Mouse (Mus musculus) gastrocnemius, postnatal 10 days (tissue): ENCODE measurements around the gene Spg11. TPM values are rescaled to one million over a fixed set of nuclear protein-coding genes. Genes with fewer than 3 reads are reported as not detected.
"Not testable (repeated sequence)": the region's sequence is repeated elsewhere in the genome, so short reads cannot be mapped to it uniquely, and the experiment has no call there.

Source experiments
- DNase-seq: peaks from one replicate; pipeline ENCODE4 v3.0.0; 2021; ENCODE audit warnings: mixed read lengths
- microRNA-seq, 2 experiments: library from miRNA; unstranded; fragments of <30 nt; microRNA quantifications; one replicate each; pipeline ENCODE4 v1.2.0; 2021
- total RNA-seq, 2 experiments: library from RNA; stranded (reverse); gene quantifications; 2 replicates each; pipeline ENCODE4 v1.2.3; 2021

Spg11 gene
- total RNA-seq, 2 experiments from 2014 or later = 7.6 to 8.9 TPM

GRCm38 (mm10) chr2:122065200-122065969 is 52.8 kb downstream of the Spg11 start:
- DNase-seq = peak; percentile 47

GRCm38 (mm10) chr2:122059365-122060115 is 58.6 kb downstream of the Spg11 start:
- DNase-seq = no peak

DNA sequence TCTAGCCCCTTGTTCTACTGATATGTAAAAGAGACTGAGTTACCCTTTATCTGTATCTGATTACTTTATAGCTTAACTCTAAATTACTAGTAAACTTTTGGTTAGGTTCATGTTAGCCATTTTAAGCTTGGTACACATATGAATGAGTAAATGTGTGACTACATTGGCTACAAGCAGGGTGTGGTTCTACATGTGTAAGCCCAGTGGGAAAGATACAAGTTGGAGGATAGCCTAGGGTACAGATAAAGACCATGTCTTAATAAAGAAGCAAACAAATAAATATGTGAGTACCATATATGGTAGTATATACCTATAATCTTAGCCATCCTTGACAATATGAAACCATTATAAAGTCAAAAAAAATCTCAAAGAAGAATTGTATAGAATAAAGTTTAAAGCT is 74.3 kb downstream of the Spg11 start:
- no peak for DNase-seq

- no peak for DNase-seq
These were observed 82.1 kb downstream of the Spg11 start for GRCm38 (mm10) chr2:122036064-122036463.

DNA sequence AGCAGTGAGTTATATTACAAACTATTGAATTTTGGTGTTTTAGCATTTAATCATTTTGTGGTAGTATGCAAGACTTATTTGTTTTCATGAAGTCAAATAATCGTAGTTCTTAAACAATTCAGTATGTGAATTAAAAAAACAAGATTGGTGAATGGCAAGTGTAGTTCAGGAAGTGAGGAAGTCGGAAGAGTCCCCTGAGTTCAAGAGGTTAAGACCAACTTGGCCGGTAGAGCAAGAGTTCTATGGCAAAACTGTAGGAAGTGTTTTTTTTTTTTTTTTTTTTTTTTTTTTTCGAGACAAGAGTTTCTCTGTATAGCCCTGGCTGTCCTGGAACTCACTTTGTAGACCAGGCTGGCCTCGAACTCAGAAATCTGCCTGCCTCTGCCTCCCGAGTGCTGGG is 86.2 kb downstream of the Spg11 start:
- DNase-seq = no peak

DNA sequence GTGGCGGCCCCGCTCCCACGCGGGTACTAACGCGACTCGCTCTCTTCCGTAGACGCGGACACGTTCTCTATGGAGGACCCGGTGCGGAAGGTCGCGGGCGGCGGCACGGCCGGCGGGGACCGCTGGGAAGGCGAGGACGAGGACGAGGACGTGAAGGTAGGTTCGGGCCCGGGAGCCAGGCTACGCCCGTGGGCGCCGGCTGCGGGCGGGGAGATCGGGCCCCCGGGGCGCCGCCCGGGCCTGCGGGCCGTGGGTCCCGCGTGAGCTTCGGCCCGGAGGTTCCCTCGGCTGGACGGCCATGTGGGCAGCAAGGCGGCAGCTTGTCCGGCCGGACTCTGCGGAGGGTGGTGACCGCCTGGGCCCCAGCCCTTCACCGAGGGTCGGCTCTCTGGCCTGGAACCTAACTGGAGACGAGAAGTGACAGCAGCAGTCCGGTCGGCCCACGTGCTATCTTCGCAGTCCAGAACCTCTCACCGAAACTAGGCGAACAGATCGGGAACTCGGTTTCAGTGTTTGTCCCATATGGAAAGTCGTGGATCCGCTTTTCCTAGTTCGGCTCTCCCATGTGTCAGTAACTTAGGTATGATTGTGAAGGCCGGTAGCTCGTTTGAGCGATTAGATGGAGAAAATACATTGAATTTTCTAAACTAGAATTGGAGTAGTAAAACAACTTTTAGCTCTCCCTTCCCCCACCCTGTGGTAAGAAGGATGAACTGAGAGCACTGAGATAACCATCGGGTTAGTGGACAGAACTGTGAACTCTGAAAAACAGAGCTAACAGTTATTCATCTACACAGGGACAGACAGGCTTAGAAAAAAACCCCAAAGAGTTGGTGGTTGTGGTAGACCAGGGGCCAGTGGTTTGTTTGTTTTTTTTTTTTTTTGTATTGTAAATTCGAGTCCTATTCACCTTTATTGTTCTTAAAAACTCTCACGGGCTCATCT is 89.2 kb downstream of the Spg11 start:
- peak; percentile 55 for DNase-seq

GRCm38 (mm10) chr2:122027862-122028755 is 90.1 kb downstream of the Spg11 start, which contains the start of gene Eif3j1:
TSS of gene Eif3j1 (plus strand) at chr2:122028546.
- peak; percentile 86 for DNase-seq

GRCm38 (mm10) chr2:122027091-122027490 is 91.1 kb downstream of the Spg11 start:
- not testable (repeated sequence) for DNase-seq

DNA sequence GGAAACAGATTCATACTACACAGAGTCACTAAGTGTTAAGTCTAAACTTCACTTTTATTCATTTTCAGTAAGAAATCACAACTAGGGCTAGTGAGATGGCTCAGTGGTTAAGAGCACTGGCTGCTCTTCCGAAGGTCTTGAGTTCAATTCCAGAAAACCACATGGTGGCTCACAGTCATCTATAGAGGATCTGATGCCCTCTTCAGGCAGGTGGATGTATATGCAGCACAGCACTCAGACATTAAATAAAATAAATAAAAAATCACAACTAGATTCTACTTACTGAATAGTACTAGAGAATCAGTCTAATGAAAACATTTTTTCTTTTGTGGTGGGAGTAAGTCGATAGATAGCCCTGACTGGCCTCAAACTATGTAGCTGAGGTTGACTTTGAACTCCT is 95.9 kb downstream of the Spg11 start:
- DNase-seq = no peak

- DNase-seq = no peak
These were observed 99.5 kb downstream of the Spg11 start for GRCm38 (mm10) chr2:122018705-122019104.

DNA sequence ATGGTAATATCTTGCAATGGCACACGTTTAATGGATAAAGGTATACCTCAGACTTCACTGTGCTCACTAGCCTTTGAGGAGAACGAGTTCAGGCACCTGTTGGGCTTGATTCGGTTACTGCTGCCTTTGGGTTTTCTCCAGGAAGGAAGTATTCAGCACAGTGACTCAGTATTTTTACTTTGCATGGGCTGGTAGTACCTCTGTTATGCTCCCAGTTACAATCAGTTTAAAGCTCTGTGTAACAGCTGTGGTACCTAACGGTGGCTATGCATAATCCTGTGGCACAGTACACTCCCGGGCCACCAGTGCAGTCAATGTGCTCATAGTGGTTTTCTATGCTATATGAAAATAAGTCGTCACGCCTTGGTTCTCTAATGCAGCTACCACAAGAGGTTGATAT is 106.7 kb downstream of the Spg11 start:
- no peak for DNase-seq

DNA sequence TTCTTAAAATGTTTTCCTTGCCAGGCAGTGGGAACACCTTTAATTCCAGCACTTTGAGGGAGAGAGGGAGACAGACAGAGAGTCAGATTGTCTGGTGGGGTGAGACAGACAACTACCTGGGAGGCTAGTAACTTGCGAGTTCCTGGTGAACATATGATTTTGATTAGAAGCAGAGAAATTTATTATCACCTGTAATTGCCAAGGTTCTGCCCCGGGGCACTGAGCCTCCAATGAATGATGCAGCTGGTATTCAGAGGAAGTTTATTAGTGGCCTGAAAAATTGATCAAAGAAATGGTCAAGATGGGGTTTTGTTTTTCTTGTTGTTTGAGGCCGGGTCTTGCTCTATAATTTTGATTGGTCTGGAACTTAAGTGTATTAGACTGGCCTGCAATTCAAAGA is 109.4 kb downstream of the Spg11 start:
- no peak for DNase-seq

Small RNA genes lying within 50 kb of the gene (microRNA-seq; reads per million reads assigned to microRNA genes)
- 0 reads per million in 2 experiments for gene Gm47314

Other genes starting within 250 kb of the Spg11 start
- 10 to 100 TPM; 17.7 to 26.0 TPM for gene Ctdspl2, start 162.4 kb downstream of the Spg11 start, total RNA-seq
- under 1 TPM; 0.11 to 0.19 TPM for gene Mageb3, start 162.3 kb downstream of the Spg11 start, total RNA-seq
- gene Eif3j1, start 89.8 kb downstream of the Spg11 start, total RNA-seq = 10 to 100 TPM; 18.0 to 19.4 TPM
- 100 to 1,000 TPM; 109 to 137 TPM for gene B2m, start 29.3 kb upstream of the Spg11 start, total RNA-seq
- not detected for gene Trim69, start 42.3 kb upstream of the Spg11 start, total RNA-seq
- gene Patl2, start 67.8 kb upstream of the Spg11 start, total RNA-seq = not detected
- not detected for gene Terb2, start 67.9 kb upstream of the Spg11 start, total RNA-seq
- gene Sord, start 116.4 kb upstream of the Spg11 start, total RNA-seq = 10 to 100 TPM; 16.5 to 19.1 TPM
- gene Duox2, start 180.1 kb upstream of the Spg11 start, total RNA-seq = under 1 TPM; 0.33 to 0.34 TPM
- not detected for gene Duoxa2, start 180.5 kb upstream of the Spg11 start, total RNA-seq
- gene Duoxa1, start 195.3 kb upstream of the Spg11 start, total RNA-seq = under 1 TPM; 0.31 to 0.79 TPM
- gene Duox1, start 197.3 kb upstream of the Spg11 start, total RNA-seq = under 1 TPM; 0.19 to 0.43 TPM